ENCODE assay signal across 22 mouse cellular contexts in genomic region chr6:5222080-5222479, GRCm38 (mm10). TPM values are rescaled to one million over a fixed set of nuclear protein-coding genes. Genes with fewer than 3 reads are reported as not detected.
"Had no signal": no experiment of that assay in that cellular context is flagged by ENCODE, and none has a peak within 500 bp of the region (broad histone marks: within the 10 kb centered on the region; RNA-seq: fewer than 3 reads in every experiment).

No protein-coding gene starts in this region.

- H3K36me3 ChIP-seq: limb, embryonic 15.5 days; lung, embryonic 15.5 days; midbrain, embryonic 15.5 days; neural tube, embryonic 12.5 days; stomach, embryonic 15.5 days had no signal

- H3K4me1 ChIP-seq: limb, embryonic 15.5 days; lung, embryonic 15.5 days; megakaryocyte, embryonic 14.5 days; midbrain, embryonic 15.5 days; neural tube, embryonic 12.5 days; stomach, embryonic 15.5 days had no signal

- H3K27ac ChIP-seq: left cerebral cortex, adult 2 months; limb, embryonic 15.5 days; lung, embryonic 15.5 days; macrophage; midbrain, embryonic 15.5 days; neural tube, embryonic 12.5 days; stomach, embryonic 15.5 days had no signal

- H3K9me3 ChIP-seq: limb, embryonic 15.5 days; lung, embryonic 15.5 days; megakaryocyte, embryonic 14.5 days; midbrain, embryonic 15.5 days; neural tube, embryonic 12.5 days; stomach, embryonic 15.5 days had no signal

- H3K27me3 ChIP-seq: limb, embryonic 15.5 days; lung, embryonic 15.5 days; megakaryocyte, embryonic 14.5 days; midbrain, embryonic 15.5 days; neural tube, embryonic 12.5 days; stomach, embryonic 15.5 days had no signal

- H3K4me2 ChIP-seq: limb, embryonic 15.5 days; lung, embryonic 15.5 days; midbrain, embryonic 11.5 days; midbrain, embryonic 15.5 days; neural tube, embryonic 12.5 days; stomach, embryonic 15.5 days had no signal

- H3K4me3 ChIP-seq: left cerebral cortex, adult 2 months; limb, embryonic 15.5 days; lung, embryonic 15.5 days; megakaryocyte, embryonic 14.5 days; midbrain, embryonic 15.5 days; neural tube, embryonic 12.5 days; stomach, embryonic 15.5 days had no signal

- H3K9ac ChIP-seq: limb, embryonic 15.5 days; lung, embryonic 15.5 days; midbrain, embryonic 15.5 days; neural tube, embryonic 12.5 days; stomach, embryonic 15.5 days had no signal

- ATAC-seq: intestine, embryonic 16.5 days; midbrain, embryonic 15.5 days had no signal

- DNase-seq: kidney, adult 8-10 months; kidney, postnatal 25 days; lung, postnatal 14 days; retina, postnatal 1 day; thymus, adult 2 months; thymus, postnatal 36 days had no signal

RNA-seq across cellular contexts. Expression of gene Pon1, which starts 28.3 kb away (rescaled TPM):
- total RNA-seq: layer of hippocampus, postnatal 25 days; left cerebral cortex, adult 2 months; left cerebral cortex, postnatal 25 days; monocyte, adult 5-6 weeks; neutrophil, adult 5-6 weeks had no signal
- polyA plus RNA-seq: intestine, embryonic 16.5 days; limb, embryonic 11.5 days; lung, embryonic 15.5 days; macrophage; neural tube, embryonic 12.5 days; testis, adult 2 months had no signal
